Mouse (Mus musculus): Measurements from ENCODE around the gene Shc1.
"Not testable (repeated sequence)": the region's sequence is repeated elsewhere in the genome, so short reads cannot be mapped to it uniquely, and the experiment has no call there.

The Shc1 gene

DNA sequence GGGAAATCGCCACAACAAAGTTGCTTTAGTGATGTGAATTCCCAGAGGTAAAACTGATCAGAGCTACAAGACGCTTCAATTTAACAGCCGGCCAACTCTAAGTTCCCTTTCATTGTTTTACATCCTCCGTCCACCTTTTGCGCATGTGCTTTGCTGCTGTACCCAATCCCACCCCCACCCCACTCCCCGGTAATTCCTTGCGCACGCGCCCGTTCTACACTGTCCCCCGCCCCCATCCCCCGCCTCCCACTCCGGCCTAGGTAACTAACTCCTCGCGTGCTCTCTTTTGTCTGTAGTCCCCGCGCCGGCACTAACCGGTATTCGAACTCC lies 438 bp upstream of the Shc1 start:
- DNase-seq (ENCODE audit: low spot score in 2 of 2) = no peak

DNA sequence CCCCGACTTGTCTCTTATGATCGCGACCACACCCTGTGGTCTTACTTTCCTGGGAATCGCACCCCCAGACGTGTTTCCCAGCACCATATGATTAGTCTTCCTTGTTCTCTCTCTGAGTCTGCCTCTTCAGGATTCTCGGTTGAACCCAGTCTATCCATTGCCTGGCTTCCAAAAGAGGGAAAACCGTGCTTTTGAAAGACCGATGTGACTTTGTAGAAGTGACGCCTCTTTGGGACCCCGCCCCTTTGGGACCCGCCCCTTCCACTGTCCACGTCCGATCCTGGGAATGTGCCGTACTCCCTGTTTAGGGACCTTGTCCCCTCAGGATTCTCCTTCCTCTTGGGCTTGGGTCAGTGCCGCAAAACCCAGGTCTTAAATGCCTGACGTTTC lies 613 bp downstream of the Shc1 start:
- DNase-seq (ENCODE audit: low spot score in 2 of 2) = peak in 1 of 2 experiments; percentile 58

DNA sequence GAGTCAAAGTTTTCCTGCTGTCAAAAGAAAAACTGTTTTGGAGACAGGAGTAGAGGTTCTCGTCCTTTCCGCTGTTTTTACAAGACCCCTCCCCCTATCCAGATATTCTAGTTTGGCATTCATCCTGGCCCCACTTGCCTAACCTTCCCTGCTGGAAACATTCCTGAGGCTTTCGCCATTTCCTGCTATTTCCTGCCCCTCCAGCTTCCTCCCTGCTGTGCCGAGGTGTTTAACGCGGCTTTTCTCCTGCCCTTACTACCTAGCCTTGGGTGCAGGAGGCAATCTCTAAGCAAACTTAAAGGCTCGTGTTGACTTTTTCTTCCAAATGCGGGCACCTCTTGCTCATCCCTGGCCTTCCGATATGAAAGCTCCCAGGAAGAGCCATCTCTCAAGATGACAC lies 1.3 kb downstream of the Shc1 start:
- no peak for DNase-seq (ENCODE audit: low spot score in 2 of 2)

DNA sequence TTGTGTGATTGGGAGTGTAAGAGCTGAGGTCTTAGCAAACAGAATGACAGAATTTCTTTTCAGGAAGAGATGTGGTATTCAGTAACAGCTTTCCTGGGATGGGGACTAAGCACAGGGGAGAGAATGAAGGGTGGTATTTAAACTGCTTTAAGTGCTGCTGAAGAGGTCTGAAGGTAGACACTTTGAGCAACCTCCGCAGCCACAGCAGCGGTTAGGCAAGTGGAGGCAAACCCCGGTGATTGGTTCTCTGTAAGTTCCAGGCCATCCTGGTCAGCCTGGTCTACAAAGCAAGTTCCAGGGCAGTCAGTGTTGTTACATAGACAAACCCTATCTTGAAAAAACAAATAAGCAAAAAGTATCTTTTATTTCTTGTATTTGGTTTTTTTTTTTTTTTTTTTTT lies 1.7 kb downstream of the Shc1 start:
- no peak for DNase-seq (ENCODE audit: low spot score in 2 of 2)

DNA sequence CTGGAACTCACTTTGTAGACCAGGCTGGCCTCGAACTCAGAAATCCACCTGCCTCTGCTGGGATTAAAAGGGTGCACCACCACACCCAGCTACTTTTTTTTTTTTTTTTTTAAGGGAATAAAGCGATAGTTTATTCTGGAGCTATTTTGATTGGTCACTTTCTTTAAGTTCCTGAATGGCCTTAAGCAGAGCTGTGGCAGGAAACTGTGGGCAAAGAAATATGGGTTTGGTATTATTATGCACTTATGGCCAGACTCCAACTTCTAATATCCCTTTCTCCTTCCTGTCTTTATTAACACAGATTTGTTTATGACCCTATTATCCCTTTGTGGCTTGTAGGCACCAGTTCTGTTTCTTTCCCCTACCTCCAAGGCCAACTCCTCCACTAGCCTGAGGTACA lies 2.2 kb downstream of the Shc1 start:
- DNase-seq (ENCODE audit: low spot score in 2 of 2) = no peak

DNA sequence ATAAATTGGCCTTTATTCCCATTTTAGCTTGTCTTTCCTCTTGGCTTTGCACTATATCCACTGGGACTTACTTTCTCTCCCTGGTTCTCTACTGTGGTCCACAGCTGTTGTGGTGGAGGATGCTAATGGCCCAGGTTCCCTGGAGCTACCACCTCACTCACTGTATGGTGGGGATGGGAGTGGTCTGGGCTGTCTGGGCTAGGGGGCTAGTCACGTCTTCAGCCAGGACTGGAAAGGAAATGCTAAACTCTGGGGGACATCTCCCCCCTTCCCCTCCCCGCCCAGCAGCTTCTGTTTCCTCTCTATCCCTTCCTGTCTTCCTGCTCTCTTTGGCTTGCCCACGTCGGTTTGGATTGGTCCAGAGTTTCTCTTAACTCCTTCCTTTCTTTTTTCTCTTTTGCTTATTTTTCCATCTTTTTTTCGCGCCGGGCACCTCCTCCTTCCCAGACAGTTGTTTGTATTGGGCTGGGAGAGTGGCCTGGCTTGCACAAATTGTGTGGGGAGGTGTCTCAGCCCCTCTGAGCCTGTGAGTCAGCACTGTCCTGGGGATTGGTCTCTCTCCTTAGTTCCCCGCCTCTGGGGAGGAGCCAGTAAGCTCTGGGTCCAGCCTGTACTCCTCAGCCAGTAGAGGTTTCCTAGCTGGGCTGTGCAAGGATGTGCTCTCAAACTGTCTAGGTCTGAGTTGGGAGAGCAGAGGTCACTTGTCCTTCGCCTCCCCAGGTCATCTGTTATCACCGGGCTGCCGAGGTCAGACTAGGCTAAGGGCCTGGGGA lies 2.9 kb downstream of the Shc1 start:
- peak in 1 of 2 experiments; percentile 43 for DNase-seq (ENCODE audit: low spot score in 2 of 2)

DNA sequence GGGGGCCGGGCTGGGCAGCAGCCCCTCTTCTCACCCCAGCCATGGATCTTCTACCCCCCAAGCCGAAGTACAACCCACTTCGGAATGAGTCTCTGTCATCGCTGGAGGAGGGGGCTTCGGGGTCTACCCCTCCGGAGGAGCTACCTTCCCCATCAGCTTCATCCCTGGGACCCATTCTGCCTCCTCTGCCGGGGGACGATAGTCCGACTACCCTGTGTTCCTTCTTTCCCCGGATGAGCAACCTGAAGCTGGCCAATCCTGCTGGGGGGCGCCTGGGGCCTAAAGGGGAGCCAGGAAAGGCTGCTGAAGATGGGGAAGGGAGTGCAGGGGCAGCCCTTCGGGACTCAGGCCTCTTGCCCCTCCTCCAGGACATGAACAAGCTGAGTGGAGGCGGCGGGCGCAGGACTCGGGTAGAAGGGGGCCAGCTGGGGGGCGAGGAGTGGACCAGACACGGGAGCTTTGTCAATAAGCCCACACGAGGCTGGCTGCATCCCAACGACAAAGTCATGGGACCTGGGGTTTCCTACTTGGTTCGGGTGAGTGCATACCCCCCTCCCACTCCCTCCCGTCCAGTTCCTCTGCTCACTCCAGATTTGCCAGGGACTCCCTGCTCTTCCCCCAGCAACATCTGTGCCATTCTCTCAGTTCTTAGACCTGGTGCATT lies 3.7 kb downstream of the Shc1 start:
- no peak for DNase-seq (ENCODE audit: low spot score in 2 of 2)

DNA sequence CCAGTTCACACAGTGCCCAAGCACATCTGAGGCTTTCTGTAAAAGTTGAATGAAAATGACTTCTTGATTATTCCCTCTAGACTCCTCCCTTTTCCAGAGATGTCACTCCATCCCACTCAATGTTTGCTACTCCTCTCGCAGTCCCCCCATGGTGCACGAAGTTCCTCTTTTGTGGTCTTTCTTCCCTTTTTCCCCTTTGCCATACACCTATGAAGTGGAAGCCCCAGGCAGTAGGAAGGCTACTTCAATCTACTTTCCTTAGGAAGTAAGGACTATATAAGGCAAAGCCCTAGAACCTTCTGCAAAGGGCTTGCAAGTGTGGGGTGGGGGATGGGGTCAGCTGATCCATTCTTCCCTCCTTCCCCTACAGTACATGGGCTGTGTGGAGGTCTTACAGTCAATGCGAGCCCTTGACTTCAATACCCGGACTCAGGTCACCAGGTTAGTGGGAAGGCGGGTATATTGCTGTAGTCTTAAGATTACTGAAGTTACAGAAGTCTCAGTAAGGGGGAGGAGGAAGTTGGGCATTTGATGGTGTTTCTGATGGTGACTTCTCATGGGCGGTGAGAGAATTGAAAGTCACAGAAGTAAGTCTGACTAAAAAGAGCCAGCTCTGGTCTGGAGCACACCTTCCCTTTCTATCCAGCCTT lies 4.4 kb downstream of the Shc1 start:
- no peak for DNase-seq (ENCODE audit: low spot score in 2 of 2)

DNA sequence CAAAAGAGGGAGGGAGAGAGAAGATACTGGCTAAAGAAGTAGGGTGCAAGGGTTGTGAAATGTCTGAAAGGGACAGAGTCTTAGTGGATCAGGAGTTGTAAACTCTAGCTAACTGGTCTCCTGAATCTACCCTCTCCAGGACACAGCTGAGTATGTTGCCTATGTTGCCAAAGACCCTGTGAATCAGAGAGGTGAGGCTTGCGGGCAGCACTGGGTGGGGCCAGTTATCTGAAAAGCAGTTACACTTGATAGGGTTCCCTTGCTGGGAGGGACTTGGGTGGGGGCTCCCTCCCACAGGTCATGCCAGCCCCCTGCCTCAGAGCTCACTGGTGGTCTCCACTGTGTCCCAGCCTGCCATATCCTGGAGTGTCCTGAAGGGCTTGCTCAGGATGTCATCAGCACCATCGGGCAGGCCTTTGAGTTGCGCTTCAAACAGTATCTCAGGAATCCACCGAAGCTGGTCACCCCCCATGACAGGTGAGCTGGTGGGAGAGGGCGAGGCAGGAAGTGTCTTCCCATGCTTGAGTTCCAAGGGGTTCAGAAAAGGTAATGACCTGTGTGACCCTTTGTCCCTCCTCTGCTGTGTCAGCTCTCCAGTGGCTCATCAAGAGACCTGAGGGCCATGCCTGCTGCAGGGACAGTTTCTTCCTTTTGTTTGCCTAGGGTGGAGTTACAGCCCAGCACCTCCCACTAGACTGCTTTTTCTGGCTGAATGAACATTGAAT lies 6.3 kb downstream of the Shc1 start:
- no peak for DNase-seq (ENCODE audit: low spot score in 2 of 2)

DNA sequence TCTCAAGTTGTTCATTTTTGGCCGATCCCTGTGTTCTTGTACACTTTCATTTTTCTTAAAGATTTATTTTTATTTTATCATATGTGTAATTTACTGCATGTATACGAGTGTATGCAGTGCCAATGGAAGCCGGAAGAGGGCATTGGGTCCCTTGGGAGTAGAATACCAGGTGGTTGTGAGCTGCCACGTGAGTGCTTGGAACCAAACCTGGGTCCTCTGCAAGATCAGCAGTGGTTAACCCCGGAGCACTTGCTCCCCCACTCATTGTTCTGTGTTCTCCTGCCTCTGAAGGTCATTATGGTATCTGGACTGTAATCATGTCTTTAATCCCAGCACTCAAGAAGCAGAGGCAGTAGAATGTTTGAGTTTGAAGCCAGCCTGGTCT lies 6.9 kb downstream of the Shc1 start:
- no peak for DNase-seq (ENCODE audit: low spot score in 2 of 2)

DNA sequence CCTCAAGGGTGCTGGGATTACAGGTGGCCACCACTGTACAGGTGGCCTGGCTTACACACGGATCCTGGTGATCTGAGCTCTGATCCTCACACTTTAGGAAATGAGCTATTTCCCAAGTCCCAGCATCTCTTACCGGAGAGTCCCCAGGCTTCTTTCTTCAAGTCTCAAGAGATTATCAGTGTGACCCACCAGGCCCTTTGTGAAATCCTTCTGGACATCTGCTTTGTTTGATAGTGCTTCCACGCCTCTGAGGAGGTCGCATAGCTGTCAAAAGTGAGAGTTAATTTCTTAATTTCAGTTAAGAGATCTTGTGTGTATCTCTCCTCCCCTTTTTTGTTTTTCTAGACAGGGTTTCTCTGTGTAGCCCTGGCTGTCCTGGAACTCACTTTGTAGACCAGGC lies 7.6 kb downstream of the Shc1 start:
- DNase-seq (ENCODE audit: low spot score in 2 of 2) = no peak

DNA sequence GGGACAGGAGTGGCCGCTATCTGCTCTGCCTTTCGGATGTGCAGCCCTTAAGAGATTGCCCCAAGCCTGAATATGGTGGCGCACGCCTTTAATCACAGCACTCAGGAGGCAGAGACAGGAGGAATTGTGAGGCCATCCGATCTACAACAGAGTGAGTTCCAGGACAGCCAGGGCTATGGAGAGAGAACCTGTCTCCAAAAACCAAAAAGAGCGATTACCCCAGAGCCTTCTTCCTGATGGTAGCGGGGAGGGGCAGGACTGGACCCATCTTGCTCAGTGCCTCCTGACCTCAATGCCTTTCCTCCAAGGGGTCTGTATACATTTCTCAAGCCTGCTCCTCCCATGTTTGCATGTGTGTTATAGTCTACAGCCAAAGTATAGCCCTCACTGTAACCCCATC lies 10.8 kb downstream of the Shc1 start:
- DNase-seq (ENCODE audit: low spot score in 2 of 2) = not testable (repeated sequence)

DNA sequence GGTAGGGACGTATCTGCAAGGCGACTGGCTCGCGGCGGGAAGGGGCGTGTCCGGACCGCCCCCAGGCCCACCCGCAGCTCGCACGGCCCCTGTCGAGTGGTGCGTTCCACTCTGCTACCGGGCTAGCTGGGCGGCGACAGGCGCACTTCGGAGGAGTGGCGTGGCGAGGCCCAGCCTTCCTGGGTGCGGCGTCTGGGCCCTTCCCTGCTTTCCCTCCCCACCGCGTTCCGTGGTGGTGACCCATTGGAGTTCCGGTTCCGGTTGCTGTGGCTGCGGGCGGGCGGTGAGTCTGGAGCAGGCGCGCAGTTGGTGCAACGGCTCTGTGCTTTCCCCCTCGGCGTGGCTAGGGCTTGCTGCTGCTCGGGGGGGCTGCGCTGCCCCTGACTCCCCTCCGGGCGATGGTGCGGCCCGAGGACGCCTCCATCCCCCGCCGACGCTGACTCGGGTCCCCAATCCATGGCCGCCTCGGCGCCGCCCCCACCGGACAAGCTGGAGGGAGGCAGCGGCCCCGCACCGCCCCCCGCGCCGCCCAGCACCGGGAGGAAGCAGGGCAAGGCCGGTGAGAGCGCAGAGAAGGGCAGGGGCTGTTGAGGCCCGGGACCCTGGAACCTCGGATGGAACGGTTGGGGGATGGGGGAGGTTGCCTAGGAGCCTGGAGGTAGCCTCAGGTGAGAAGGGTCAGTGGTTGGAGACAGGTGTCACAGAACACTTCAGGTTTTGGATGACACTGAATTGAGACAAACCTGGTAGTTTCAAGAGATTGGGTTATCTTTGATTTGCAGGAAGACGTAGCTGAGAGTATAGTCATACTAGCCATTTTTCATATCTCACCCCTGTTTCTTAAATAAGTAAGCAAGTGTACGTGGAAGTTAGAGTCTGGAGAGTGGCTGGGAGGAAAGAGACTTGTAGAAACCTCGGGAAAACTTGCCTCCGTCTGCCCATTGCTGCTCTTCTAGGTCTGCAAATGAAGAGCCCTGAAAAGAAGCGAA lies 12.2 kb downstream of the Shc1 start, which contains the start of gene Pygo2:
TSS of gene Pygo2 (plus strand) at position 44 of the 989 bp plus-strand sequence.
- peak; percentile 87 to 92 for DNase-seq (ENCODE audit: low spot score in 2 of 2)

DNA sequence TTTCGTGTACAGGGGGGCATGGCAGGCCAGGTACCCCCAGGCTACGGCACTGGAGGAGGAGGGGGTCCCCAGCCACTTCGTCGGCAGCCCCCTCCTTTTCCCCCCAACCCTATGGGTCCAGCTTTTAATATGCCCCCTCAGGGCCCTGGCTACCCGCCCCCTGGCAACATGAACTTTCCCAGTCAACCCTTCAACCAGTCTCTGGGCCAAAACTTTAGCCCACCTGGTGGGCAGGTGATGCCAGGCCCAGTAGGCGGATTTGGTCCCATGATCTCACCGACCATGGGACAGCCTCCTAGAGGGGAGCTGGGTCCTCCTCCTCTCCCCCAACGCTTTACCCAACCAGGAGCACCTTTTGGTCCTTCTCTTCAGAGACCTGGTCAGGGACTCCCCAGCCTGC lies 14.4 kb downstream of the Shc1 start:
- no peak for DNase-seq (ENCODE audit: low spot score in 2 of 2)

DNA sequence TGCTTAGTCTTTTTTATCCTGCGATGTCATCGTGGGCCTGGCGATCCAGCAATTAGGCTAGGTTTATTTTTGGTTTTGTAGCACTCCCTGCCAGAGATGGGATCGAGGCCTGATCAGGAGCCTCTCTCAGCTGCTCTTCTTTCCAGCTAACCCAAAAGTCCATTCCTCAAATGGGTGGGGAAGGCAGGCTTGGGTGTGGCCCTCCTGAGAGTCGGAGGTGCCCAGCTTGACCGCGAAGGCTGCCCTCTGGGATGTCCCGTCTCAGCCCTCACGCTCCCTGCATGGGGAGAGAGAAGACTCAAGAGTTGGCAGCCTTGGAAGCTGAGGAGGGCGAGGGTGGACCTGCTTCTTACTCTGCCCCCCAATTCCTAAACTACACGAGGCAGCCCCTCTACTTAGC lies 16.3 kb downstream of the Shc1 start:
- DNase-seq (ENCODE audit: low spot score in 2 of 2) = no peak

DNA sequence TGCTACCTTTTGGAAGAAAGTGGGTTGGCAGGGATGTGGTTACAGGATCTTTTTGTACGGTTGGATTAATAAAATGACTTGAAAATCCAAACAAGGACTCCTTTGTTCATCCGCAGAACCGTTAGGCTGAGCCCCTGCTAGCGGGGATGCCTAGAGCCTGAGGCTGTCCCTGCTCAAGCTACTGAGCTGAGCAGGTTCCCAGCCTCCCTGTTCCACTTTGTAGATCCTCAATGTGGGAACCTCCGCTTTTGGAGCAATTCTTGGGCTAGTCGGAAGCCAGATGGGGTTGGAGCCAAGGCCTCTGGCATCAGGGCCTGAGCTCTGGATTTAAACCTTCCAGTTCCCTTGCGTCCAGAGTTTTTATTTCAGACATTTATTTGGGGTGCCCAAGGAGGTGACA lies 16.8 kb downstream of the Shc1 start:
- no peak for DNase-seq (ENCODE audit: low spot score in 2 of 2)

DNA sequence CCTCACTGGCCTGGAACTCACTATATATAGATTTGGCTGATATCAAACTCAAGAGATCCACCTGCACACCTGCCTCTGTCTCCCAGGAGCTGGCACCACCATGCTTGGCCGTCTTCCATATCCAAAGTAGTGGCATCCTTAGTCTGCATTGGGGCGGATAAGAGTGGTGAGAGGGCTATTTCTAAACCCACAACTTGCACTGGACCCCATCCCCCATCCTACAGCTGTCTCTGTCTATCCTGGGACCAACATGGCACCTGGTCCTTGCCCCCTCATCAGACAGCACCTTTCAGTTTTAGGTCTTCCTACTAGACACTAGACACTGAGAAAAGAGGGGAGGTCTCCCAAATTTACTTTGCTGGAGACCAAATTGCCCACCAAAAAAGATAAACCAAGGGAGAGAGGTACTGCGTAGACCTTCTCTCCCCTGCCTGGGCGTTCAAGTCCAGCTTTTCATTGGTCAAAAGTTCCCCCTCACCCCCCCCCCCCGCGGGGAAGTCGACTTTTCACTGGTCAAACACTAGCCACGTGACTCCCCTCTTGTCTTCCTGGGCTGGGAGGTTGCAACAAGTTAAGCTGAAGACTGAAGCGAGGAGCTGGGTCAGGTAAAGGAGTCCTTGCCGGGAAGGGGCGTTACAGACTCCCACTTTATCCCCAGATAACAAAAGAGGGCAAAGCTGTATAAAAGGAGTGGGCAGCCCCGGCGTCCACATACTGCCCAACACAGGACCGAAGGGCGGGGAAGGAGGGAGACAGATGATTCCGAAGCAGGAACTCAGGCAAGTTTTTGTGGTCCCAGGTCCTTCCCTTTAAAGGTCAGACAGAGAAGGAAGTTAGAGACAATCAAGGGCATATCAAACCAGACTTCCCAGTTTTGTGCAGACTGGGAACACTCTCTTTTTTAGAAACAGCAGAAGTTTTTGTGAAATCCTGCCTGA lies 18.2 kb downstream of the Shc1 start, which contains the start of gene Pbxip1:
TSS of gene Pbxip1 (plus strand) at position 531 of the 938 bp plus-strand sequence.
- DNase-seq (ENCODE audit: low spot score in 2 of 2) = no peak

DNA sequence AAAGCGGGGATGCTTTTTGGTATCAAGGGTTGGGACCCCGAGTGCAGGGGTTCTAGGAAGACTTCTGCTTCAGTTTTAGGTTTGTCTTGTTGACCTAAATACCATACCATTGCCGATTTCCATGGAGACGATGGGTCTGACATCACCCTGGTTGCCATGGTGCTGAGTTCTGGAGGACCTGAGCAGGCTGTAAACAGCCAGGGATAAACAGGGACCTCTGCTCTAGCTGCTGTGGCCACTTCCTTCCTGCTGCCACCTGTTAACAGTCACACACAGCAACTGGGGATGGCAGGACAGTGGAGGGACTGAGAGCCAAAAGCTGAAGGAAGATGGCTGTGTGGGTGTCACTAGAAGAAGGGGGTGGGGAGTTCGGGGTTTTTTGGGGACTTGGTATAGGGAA lies 19.0 kb downstream of the Shc1 start:
- no peak for DNase-seq (ENCODE audit: low spot score in 2 of 2)

DNA sequence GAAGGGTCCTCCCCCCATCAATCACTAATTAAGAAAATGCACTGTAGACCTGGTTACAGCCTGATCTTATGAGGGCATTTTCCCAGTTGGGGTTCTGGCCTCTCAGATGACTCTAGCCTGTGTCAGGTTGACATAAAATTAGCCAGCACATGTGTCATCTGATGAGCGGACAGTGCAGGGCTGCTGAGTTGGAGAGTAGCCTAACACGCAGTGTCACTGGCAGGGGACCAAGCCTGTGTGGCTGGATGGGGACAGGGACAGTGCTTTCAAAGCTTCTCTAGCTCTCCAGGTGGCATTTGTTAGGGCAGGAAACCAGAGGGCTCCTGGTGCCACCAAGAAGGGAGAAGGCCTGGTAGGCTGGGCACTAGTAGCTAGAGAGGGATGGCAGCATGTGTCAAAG lies 22.4 kb downstream of the Shc1 start:
- DNase-seq (ENCODE audit: low spot score in 2 of 2) = no peak

Data from cerebellum, postnatal 4 days (tissue).